Mouse (Mus musculus): ENCODE measurements around the gene 1700069L16Rik. TPM values are rescaled to one million over a fixed set of nuclear protein-coding genes. Genes with fewer than 3 reads are reported as not detected.

1700069L16Rik gene
- polyA plus RNA-seq (2015; fragmentation: Nextera tagmentation; extraction: Ambion mirVana): not detected in 2 replicates

- Histone ChIP-seq H3K9me3 (replicated peaks) (no peaks in the 10 kb centered on the region), H3K36me3 (ENCODE audit: poor library complexity, severe bottlenecking) (no peaks in the 10 kb centered on the region), H3K27ac (no peak within 1 kb of the TSS), H3K4me3 (no peak within 1 kb of the TSS), H3K27me3 (no peaks in the 10 kb centered on the region), H3K4me1 (peaks cover 5% of the 10 kb centered on the region), H3K4me2 (no peak within 1 kb of the TSS), H3K9ac (no peak within 1 kb of the TSS)
- peak; percentile 83 for ATAC-seq
- 6% methylated on average over 15 of the region's 15 CpGs for WGBS
These were observed at the start of gene 1700069L16Rik for GRCm38 (mm10) chr5:113724446-113724845. TSS of gene 1700069L16Rik (minus strand) at chr5:113724772.

GRCm38 (mm10) chr5:113773664-113774063 lies 49.1 kb upstream of the 1700069L16Rik start:
- Histone ChIP-seq H3K27me3 (no peaks in the 10 kb centered on the region), H3K4me1 (peaks cover 34% of the 10 kb centered on the region), H3K36me3 (ENCODE audit: poor library complexity, severe bottlenecking) (peaks cover 47% of the 10 kb centered on the region), H3K4me2 (peak overlapping the region; percentile 98), H3K27ac (no peak overlapping the region), H3K9me3 (replicated peaks) (no peaks in the 10 kb centered on the region), H3K4me3 (peak overlapping the region; percentile 100), H3K9ac (no peak overlapping the region)
- ATAC-seq: no peak
- under 1% methylated on average over 7 of the region's 7 CpGs for WGBS

- Histone ChIP-seq H3K27ac (peak overlapping the region; percentile 14; the same call in 1 of the 2 replicates), H3K9me3 (replicated peaks) (no peaks in the 10 kb centered on the region), H3K9ac (peak overlapping the region; percentile 96), H3K27me3 (no peaks in the 10 kb centered on the region), H3K4me2 (peak overlapping the region; percentile 98), H3K4me1 (peaks cover 36% of the 10 kb centered on the region), H3K4me3 (peak overlapping the region; percentile 100), H3K36me3 (ENCODE audit: poor library complexity, severe bottlenecking) (peaks cover 48% of the 10 kb centered on the region)
- 2% methylated on average over 35 of the region's 38 CpGs for WGBS
- peak; percentile 54 for ATAC-seq
These were observed 48.4 kb upstream of the 1700069L16Rik start for GRCm38 (mm10) chr5:113772905-113773519.

- Histone ChIP-seq H3K4me3 (peak within 1 kb of the TSS; percentile 100), H3K27ac (peak within 1 kb of the TSS; percentile 98), H3K9ac (peak within 1 kb of the TSS; percentile 96), H3K36me3 (ENCODE audit: poor library complexity, severe bottlenecking) (peaks cover 49% of the 10 kb centered on the region), H3K4me1 (peaks cover 36% of the 10 kb centered on the region), H3K9me3 (replicated peaks) (no peaks in the 10 kb centered on the region), H3K27me3 (no peaks in the 10 kb centered on the region), H3K4me2 (peak within 1 kb of the TSS; percentile 98)
- WGBS: under 1% methylated on average over 49 of the region's 49 CpGs
- peak; percentile 90 for ATAC-seq
These were observed 47.9 kb upstream of the 1700069L16Rik start, which contains the start of the genes Sart3 and Iscu for GRCm38 (mm10) chr5:113772450-113772895. TSS of gene Sart3 (minus strand) at chr5:113772510. TSS of gene Iscu (plus strand) at chr5:113772748.

GRCm38 (mm10) chr5:113771213-113772162 lies 46.9 kb upstream of the 1700069L16Rik start:
- peak; percentile 79 for ATAC-seq
- under 1% methylated on average over 93 of the region's 97 CpGs for WGBS
- H3K4me2 ChIP-seq: peak overlapping the region; percentile 98
- no peaks in the 10 kb centered on the region for H3K27me3 ChIP-seq
- no peaks in the 10 kb centered on the region for H3K9me3 ChIP-seq (replicated peaks)
- H3K9ac ChIP-seq: peak overlapping the region; percentile 96
- peaks cover 50% of the 10 kb centered on the region for H3K36me3 ChIP-seq (ENCODE audit: poor library complexity, severe bottlenecking)
- peak overlapping the region; percentile 100 for H3K4me3 ChIP-seq
- peaks cover 36% of the 10 kb centered on the region for H3K4me1 ChIP-seq
- H3K27ac ChIP-seq: peak overlapping the region; percentile 98

GRCm38 (mm10) chr5:113768806-113769205 lies 44.2 kb upstream of the 1700069L16Rik start:
- H3K9me3 ChIP-seq (replicated peaks): no peaks in the 10 kb centered on the region
- peaks cover 46% of the 10 kb centered on the region for H3K36me3 ChIP-seq (ENCODE audit: poor library complexity, severe bottlenecking)
- no peak overlapping the region for H3K9ac ChIP-seq
- no peaks in the 10 kb centered on the region for H3K27me3 ChIP-seq
- no peak overlapping the region for H3K4me2 ChIP-seq
- ATAC-seq: no peak
- H3K27ac ChIP-seq: no peak overlapping the region
- no peak overlapping the region for H3K4me3 ChIP-seq
- WGBS: 96% methylated on average over 8 of the region's 8 CpGs
- peaks cover 33% of the 10 kb centered on the region for H3K4me1 ChIP-seq

GRCm38 (mm10) chr5:113765641-113766526 lies 41.3 kb upstream of the 1700069L16Rik start:
- Histone ChIP-seq H3K4me3 (no peak overlapping the region), H3K27me3 (no peaks in the 10 kb centered on the region), H3K9ac (no peak overlapping the region), H3K36me3 (ENCODE audit: poor library complexity, severe bottlenecking) (peaks cover 75% of the 10 kb centered on the region), H3K4me2 (no peak overlapping the region), H3K9me3 (replicated peaks) (no peaks in the 10 kb centered on the region), H3K27ac (no peak overlapping the region), H3K4me1 (peaks cover 24% of the 10 kb centered on the region)
- WGBS: 92% methylated on average over 13 of the region's 13 CpGs
- no peak for ATAC-seq

- H3K27ac ChIP-seq: no peak overlapping the region
- no peak for ATAC-seq
- no peak overlapping the region for H3K9ac ChIP-seq
- H3K4me1 ChIP-seq: peaks cover 10% of the 10 kb centered on the region
- no peaks in the 10 kb centered on the region for H3K9me3 ChIP-seq (replicated peaks)
- WGBS: 94% methylated on average over 7 of the region's 7 CpGs
- no peaks in the 10 kb centered on the region for H3K27me3 ChIP-seq
- peaks cover 90% of the 10 kb centered on the region for H3K36me3 ChIP-seq (ENCODE audit: poor library complexity, severe bottlenecking)
- no peak overlapping the region for H3K4me2 ChIP-seq
- no peak overlapping the region for H3K4me3 ChIP-seq
These were observed 39.9 kb upstream of the 1700069L16Rik start for GRCm38 (mm10) chr5:113764426-113764825.

GRCm38 (mm10) chr5:113761585-113761984 lies 37.0 kb upstream of the 1700069L16Rik start:
- WGBS: 94% methylated on average over 2 of the region's 2 CpGs
- Histone ChIP-seq H3K36me3 (ENCODE audit: poor library complexity, severe bottlenecking) (peaks cover 92% of the 10 kb centered on the region), H3K4me2 (no peak overlapping the region), H3K9ac (no peak overlapping the region), H3K27me3 (no peaks in the 10 kb centered on the region), H3K9me3 (replicated peaks) (no peaks in the 10 kb centered on the region), H3K4me3 (no peak overlapping the region), H3K27ac (no peak overlapping the region), H3K4me1 (no peaks in the 10 kb centered on the region)
- no peak for ATAC-seq

GRCm38 (mm10) chr5:113755347-113756030 lies 30.9 kb upstream of the 1700069L16Rik start:
- ATAC-seq: no peak
- peaks cover 100% of the 10 kb centered on the region for H3K36me3 ChIP-seq (ENCODE audit: poor library complexity, severe bottlenecking)

More at GRCm38 (mm10) chr5:113755347-113756030, 30.9 kb upstream of the 1700069L16Rik start:
- Histone ChIP-seq H3K4me1 (no peaks in the 10 kb centered on the region), H3K9ac (no peak overlapping the region), H3K27me3 (no peaks in the 10 kb centered on the region), H3K27ac (no peak overlapping the region; the same call in 1 of the 2 replicates), H3K9me3 (replicated peaks) (no peaks in the 10 kb centered on the region), H3K4me3 (no peak overlapping the region), H3K4me2 (no peak overlapping the region)
- 94% methylated on average over 15 of the region's 15 CpGs for WGBS

Data from forebrain, embryonic 13.5 days (tissue).